Comparison of ENCODE assay signal across 9 mouse cellular contexts in genomic region chr9:107908410-107909158, GRCm38 (mm10). TPM values are rescaled to one million over a fixed set of nuclear protein-coding genes. Genes with fewer than 3 reads are reported as not detected.
DNase-seq lines count a peak whose midpoint lies in the region; ATAC-seq and TF ChIP-seq lines count a peak whose summit lies in the region.
"Had no signal": no experiment of that assay in that cellular context is flagged by ENCODE, and none has a peak within 500 bp of the region (broad histone marks: within the 10 kb centered on the region; RNA-seq: fewer than 3 reads in every experiment).

No protein-coding gene starts in this region.

- no peak overlapping the region for H3K9ac ChIP-seq in midbrain, postnatal 0 days (replicated peaks; ENCODE audit: low read length, poor library complexity, severe bottlenecking)
- H3K9ac ChIP-seq in heart, adult 2 months (ENCODE audit: low read depth, low read length) = peak overlapping the region; percentile 12
- H3K9ac ChIP-seq in liver, embryonic 13.5 days = peak overlapping the region; percentile 27; the same call in 1 of the 2 replicates
- H3K9ac ChIP-seq in stomach, embryonic 16.5 days (ENCODE audit: low read length) = peak overlapping the region; percentile 82

- intact Hi-C loops in heart, adult 2 months (cut with DNase I) = no loop called here

- H3K27ac ChIP-seq in midbrain, embryonic 10.5 days (replicated peaks) = 0 out of 2 replicates have a peak overlapping the region, but pooled peaks have one; percentile 53
- no peak overlapping the region for H3K27ac ChIP-seq in midbrain, postnatal 0 days (ENCODE audit: low read depth, low read length)
- peak overlapping the region; percentile 74 for H3K27ac ChIP-seq in heart, adult 2 months
- H3K27ac ChIP-seq in liver, embryonic 13.5 days = no peak overlapping the region
- H3K27ac ChIP-seq in stomach, embryonic 16.5 days (ENCODE audit: low read length) = peak overlapping the region; percentile 95
- H3K27ac ChIP-seq in thymus, adult 2 months (ENCODE audit: control insufficient read depth, insufficient read depth, low read length) = no peak overlapping the region

- H3K4me1 ChIP-seq in midbrain, embryonic 10.5 days = peaks cover 37% of the 10 kb centered on the region
- H3K4me1 ChIP-seq in midbrain, postnatal 0 days (ENCODE audit: insufficient read depth, low read length) = peaks cover 5% of the 10 kb centered on the region; the same call in 1 of the 2 replicates
- H3K4me1 ChIP-seq in heart, adult 2 months (ENCODE audit: control insufficient read depth, insufficient read depth, low read length) = peaks cover 4% of the 10 kb centered on the region
- peaks cover 45% of the 10 kb centered on the region for H3K4me1 ChIP-seq in liver, embryonic 13.5 days (replicated peaks)
- peaks cover 37% of the 10 kb centered on the region for H3K4me1 ChIP-seq in stomach, embryonic 16.5 days (ENCODE audit: control insufficient read depth, insufficient read depth, low read length)
- H3K4me1 ChIP-seq in thymus, adult 2 months (replicated peaks; ENCODE audit: control insufficient read depth, insufficient read depth, low read length) = peaks cover 10% of the 10 kb centered on the region

- 0 out of 2 replicates have a peak, but pooled peaks have one; percentile 21 for TF ChIP-seq EP300 in heart, adult 2 months (IDR thresholded peaks at IDR 0.05; ENCODE audit: insufficient read depth, low read depth, low read length)

- H3K79me2 ChIP-seq in heart, adult 2 months (replicated peaks; ENCODE audit: control insufficient read depth, insufficient read depth, low read length) = no peaks in the 10 kb centered on the region

- no peak for DNase-seq in midbrain, embryonic 10.5 days (ENCODE audit: low spot score)
- no peak for DNase-seq in midbrain, postnatal 0 days (ENCODE audit: low spot score)
- DNase-seq in heart, adult 2 months = peak; percentile 67 to 73
- no peak for DNase-seq in liver, embryonic 13.5 days
- DNase-seq in thymus, adult 2 months = no peak
- no peak for DNase-seq in right cerebral cortex, postnatal 36 days (ENCODE audit: low spot score in 2 of 2)
- no peak for DNase-seq in spleen, postnatal 4 days (ENCODE audit: low spot score in 2 of 2)

- 35% methylated on average over 18 of the region's 18 CpGs for WGBS in midbrain, embryonic 10.5 days
- 31% methylated on average over 18 of the region's 18 CpGs for WGBS in midbrain, postnatal 0 days
- WGBS in heart, adult 2 months = 36% methylated on average over 18 of the region's 18 CpGs
- 23% methylated on average over 18 of the region's 18 CpGs for WGBS in liver, embryonic 13.5 days (ENCODE audit: insufficient replicate concordance)
- WGBS in stomach, embryonic 16.5 days = 23% methylated on average over 18 of the region's 18 CpGs
- 81% methylated on average over 18 of the region's 18 CpGs for WGBS in thymus, adult 2 months

- H3K36me3 ChIP-seq in midbrain, embryonic 10.5 days = no peaks in the 10 kb centered on the region
- 0 out of 2 replicates have a peak, but pooled peaks cover under 1% of the 10 kb centered on the region for H3K36me3 ChIP-seq in midbrain, postnatal 0 days (ENCODE audit: insufficient read depth, low read length)
- H3K36me3 ChIP-seq in heart, adult 2 months (ENCODE audit: control insufficient read depth, insufficient read depth, low read length) = no peaks in the 10 kb centered on the region
- no peaks in the 10 kb centered on the region for H3K36me3 ChIP-seq in liver, embryonic 13.5 days
- H3K36me3 ChIP-seq in stomach, embryonic 16.5 days (ENCODE audit: control insufficient read depth, insufficient read depth, low read length) = peaks cover 4% of the 10 kb centered on the region; the same call in 1 of the 2 replicates
- H3K36me3 ChIP-seq in thymus, adult 2 months (ENCODE audit: control insufficient read depth, insufficient read depth, low read length) = no peaks in the 10 kb centered on the region

- TF ChIP-seq POLR2A in heart, adult 2 months (IDR thresholded peaks at IDR 0.05; ENCODE audit: insufficient read depth, low read depth, low read length) = peak; percentile 69; the same call in 1 of the 2 replicates
- TF ChIP-seq POLR2A in thymus, adult 2 months (IDR thresholded peaks at IDR 0.05; ENCODE audit: control insufficient read depth, extremely low read depth, insufficient read depth, low read length, poor library complexity) = no peak

- no peak for ATAC-seq in midbrain, postnatal 0 days (ENCODE audit: low FRiP score)
- no peak for ATAC-seq in liver, embryonic 13.5 days (ENCODE audit: low read depth)
- peak; percentile 63; the same call in 1 of the 2 replicates for ATAC-seq in stomach, embryonic 16.5 days (ENCODE audit: insufficient read depth, low FRiP score)

- no peak overlapping the region for H3K4me2 ChIP-seq in midbrain, postnatal 0 days (ENCODE audit: low read depth, low read length, poor library complexity, severe bottlenecking)
- peak overlapping the region; percentile 71 for H3K4me2 ChIP-seq in liver, embryonic 13.5 days
- peak overlapping the region; percentile 76 for H3K4me2 ChIP-seq in stomach, embryonic 16.5 days (ENCODE audit: low read depth, low read length)

- H3K4me3 ChIP-seq in midbrain, embryonic 10.5 days = no peak overlapping the region
- H3K4me3 ChIP-seq in midbrain, postnatal 0 days (ENCODE audit: low read depth, low read length) = no peak overlapping the region
- peak overlapping the region; percentile 16; the same call in 1 of the 2 replicates for H3K4me3 ChIP-seq in heart, adult 2 months
- peak overlapping the region; percentile 6; the same call in 1 of the 2 replicates for H3K4me3 ChIP-seq in liver, embryonic 13.5 days (replicated peaks)
- H3K4me3 ChIP-seq in stomach, embryonic 16.5 days (replicated peaks; ENCODE audit: low read length) = peak overlapping the region; percentile 60
- H3K4me3 ChIP-seq in thymus, adult 2 months (ENCODE audit: control insufficient read depth, insufficient read depth, low read length) = no peak overlapping the region

- no peaks in the 10 kb centered on the region for H3K9me3 ChIP-seq in midbrain, embryonic 10.5 days (replicated peaks)
- no peaks in the 10 kb centered on the region for H3K9me3 ChIP-seq in midbrain, postnatal 0 days (ENCODE audit: low read length)
- H3K9me3 ChIP-seq in liver, embryonic 13.5 days (replicated peaks) = no peaks in the 10 kb centered on the region
- no peaks in the 10 kb centered on the region for H3K9me3 ChIP-seq in stomach, embryonic 16.5 days (replicated peaks; ENCODE audit: control insufficient read depth, low read length)

- no peak for TF ChIP-seq CTCF in midbrain, postnatal 0 days (IDR thresholded peaks at IDR 0.05)
- no peak for TF ChIP-seq CTCF in heart, adult 2 months (IDR thresholded peaks at IDR 0.05)
- no peak for TF ChIP-seq CTCF in thymus, adult 2 months (IDR thresholded peaks at IDR 0.05; ENCODE audit: borderline replicate concordance, control insufficient read depth, extremely low read depth, insufficient read depth, low read length, poor library complexity)

- H3K27me3 ChIP-seq in midbrain, embryonic 10.5 days (ENCODE audit: low read depth, poor library complexity, severe bottlenecking) = peaks cover 37% of the 10 kb centered on the region
- no peaks in the 10 kb centered on the region for H3K27me3 ChIP-seq in midbrain, postnatal 0 days (ENCODE audit: insufficient read depth, low read length)
- H3K27me3 ChIP-seq in heart, adult 2 months (ENCODE audit: control insufficient read depth, insufficient read depth, low read length) = no peaks in the 10 kb centered on the region
- H3K27me3 ChIP-seq in liver, embryonic 13.5 days = peaks cover 18% of the 10 kb centered on the region
- H3K27me3 ChIP-seq in stomach, embryonic 16.5 days (ENCODE audit: control insufficient read depth, insufficient read depth, low read length) = no peaks in the 10 kb centered on the region
- H3K27me3 ChIP-seq in thymus, adult 2 months (ENCODE audit: control insufficient read depth, insufficient read depth, low read length) = no peaks in the 10 kb centered on the region

RNA-seq across cellular contexts. Expression of gene Mst1r, which starts 1.9 kb away (rescaled TPM):
- polyA plus RNA-seq in midbrain, embryonic 10.5 days (2016; fragmentation: Nextera tagmentation; extraction: Ambion mirVana) = 0.78 and 0.79 TPM in 2 replicates
- 1.2 and 1.8 TPM in 2 replicates for total RNA-seq in midbrain, postnatal 0 days (2014; rRNA removed)
- polyA plus RNA-seq in midbrain, postnatal 0 days (2015; fragmentation: Nextera tagmentation; extraction: Ambion mirVana) = 1.1 and 1.2 TPM in 2 replicates
- total RNA-seq in heart, adult 2 months (2021) = 1 to 10 TPM; 3.1 to 3.3 TPM
- 11.3 and 12.5 TPM in 2 replicates for polyA plus RNA-seq in heart, adult 2 months (2012; rRNA removed)
- 0.68 and 0.71 TPM in 2 replicates for polyA plus RNA-seq in liver, embryonic 13.5 days (2015; fragmentation: Nextera tagmentation; extraction: Ambion mirVana)
- polyA plus RNA-seq in stomach, embryonic 16.5 days (2015; fragmentation: Nextera tagmentation; extraction: Ambion mirVana) = 15.8 and 17.9 TPM in 2 replicates
- polyA plus RNA-seq in thymus, adult 2 months (2012; rRNA removed) = 8.5 and 13.0 TPM in 2 replicates

RNA-seq across cellular contexts. Expression of gene Actl11, which starts 19.7 kb away (rescaled TPM):
- not detected in 2 replicates for polyA plus RNA-seq in midbrain, embryonic 10.5 days (2016; fragmentation: Nextera tagmentation; extraction: Ambion mirVana)
- total RNA-seq in midbrain, postnatal 0 days (2014; rRNA removed) = 0.05 TPM in 1 of 2 replicates, not detected in the other
- polyA plus RNA-seq in midbrain, postnatal 0 days (2015; fragmentation: Nextera tagmentation; extraction: Ambion mirVana) = not detected in 2 replicates
- total RNA-seq in heart, adult 2 months (2021) = not detected
- 0.09 and 0.14 TPM in 2 replicates for polyA plus RNA-seq in heart, adult 2 months (2012; rRNA removed)
- polyA plus RNA-seq in liver, embryonic 13.5 days (2015; fragmentation: Nextera tagmentation; extraction: Ambion mirVana) = not detected in 2 replicates
- polyA plus RNA-seq in stomach, embryonic 16.5 days (2015; fragmentation: Nextera tagmentation; extraction: Ambion mirVana) = not detected in 2 replicates
- polyA plus RNA-seq in thymus, adult 2 months (2012; rRNA removed) = 0.11 TPM in 1 of 2 replicates, not detected in the other
- polyA plus RNA-seq: spleen, adult 2 months had no signal

RNA-seq across cellular contexts. Expression of gene Mon1a, which starts 20.6 kb away (rescaled TPM):
- polyA plus RNA-seq in midbrain, embryonic 10.5 days (2016; fragmentation: Nextera tagmentation; extraction: Ambion mirVana) = 11.6 and 15.3 TPM in 2 replicates
- total RNA-seq in midbrain, postnatal 0 days (2014; rRNA removed) = 23.9 and 24.9 TPM in 2 replicates
- 16.7 and 18.1 TPM in 2 replicates for polyA plus RNA-seq in midbrain, postnatal 0 days (2015; fragmentation: Nextera tagmentation; extraction: Ambion mirVana)
- total RNA-seq in heart, adult 2 months (2021) = 10 to 100 TPM; 11.0 to 11.2 TPM
- 15.1 and 16.0 TPM in 2 replicates for polyA plus RNA-seq in heart, adult 2 months (2012; rRNA removed)
- 5.6 and 5.8 TPM in 2 replicates for polyA plus RNA-seq in liver, embryonic 13.5 days (2015; fragmentation: Nextera tagmentation; extraction: Ambion mirVana)
- polyA plus RNA-seq in stomach, embryonic 16.5 days (2015; fragmentation: Nextera tagmentation; extraction: Ambion mirVana) = 23.2 and 26.7 TPM in 2 replicates
- polyA plus RNA-seq in thymus, adult 2 months (2012; rRNA removed) = 57.0 and 62.7 TPM in 2 replicates

RNA-seq across cellular contexts. Expression of gene Camkv, which starts 26.9 kb away (rescaled TPM):
- polyA plus RNA-seq in midbrain, embryonic 10.5 days (2016; fragmentation: Nextera tagmentation; extraction: Ambion mirVana) = 20.9 and 23.0 TPM in 2 replicates
- total RNA-seq in midbrain, postnatal 0 days (2014; rRNA removed) = 133 and 153 TPM in 2 replicates
- 136 and 149 TPM in 2 replicates for polyA plus RNA-seq in midbrain, postnatal 0 days (2015; fragmentation: Nextera tagmentation; extraction: Ambion mirVana)
- total RNA-seq in heart, adult 2 months (2021) = not detected
- 0.02 and 0.06 TPM in 2 replicates for polyA plus RNA-seq in heart, adult 2 months (2012; rRNA removed)
- polyA plus RNA-seq in liver, embryonic 13.5 days (2015; fragmentation: Nextera tagmentation; extraction: Ambion mirVana) = 0.13 and 0.28 TPM in 2 replicates
- 2.6 and 2.9 TPM in 2 replicates for polyA plus RNA-seq in stomach, embryonic 16.5 days (2015; fragmentation: Nextera tagmentation; extraction: Ambion mirVana)
- 18.7 and 21.0 TPM in 2 replicates for polyA plus RNA-seq in thymus, adult 2 months (2012; rRNA removed)

RNA-seq across cellular contexts. Expression of gene Rbm6, which starts 35.5 kb away (rescaled TPM):
- polyA plus RNA-seq in midbrain, embryonic 10.5 days (2016; fragmentation: Nextera tagmentation; extraction: Ambion mirVana) = 101 and 115 TPM in 2 replicates
- 81.3 and 87.9 TPM in 2 replicates for total RNA-seq in midbrain, postnatal 0 days (2014; rRNA removed)
- polyA plus RNA-seq in midbrain, postnatal 0 days (2015; fragmentation: Nextera tagmentation; extraction: Ambion mirVana) = 48.8 and 57.9 TPM in 2 replicates
- total RNA-seq in heart, adult 2 months (2021) = 10 to 100 TPM; 29.8 to 31.2 TPM
- polyA plus RNA-seq in heart, adult 2 months (2012; rRNA removed) = 8.3 and 18.1 TPM in 2 replicates
- polyA plus RNA-seq in liver, embryonic 13.5 days (2015; fragmentation: Nextera tagmentation; extraction: Ambion mirVana) = 30.4 and 36.2 TPM in 2 replicates
- polyA plus RNA-seq in stomach, embryonic 16.5 days (2015; fragmentation: Nextera tagmentation; extraction: Ambion mirVana) = 63.7 and 71.2 TPM in 2 replicates
- 29.0 and 32.1 TPM in 2 replicates for polyA plus RNA-seq in thymus, adult 2 months (2012; rRNA removed)

Comparison
In these comparisons a context has a peak if more than half of its experiments do, and no peak if none do; other contexts are left out.
1. H3K27ac ChIP-seq: peak in midbrain, embryonic 10.5 days (single experiment), heart, adult 2 months (single experiment) and stomach, embryonic 16.5 days (single experiment); none in midbrain, postnatal 0 days (single experiment), liver, embryonic 13.5 days (single experiment) and thymus, adult 2 months (single experiment).
2. DNase-seq: peak in heart, adult 2 months (2 of 2); none in midbrain, embryonic 10.5 days (single experiment), midbrain, postnatal 0 days (single experiment), liver, embryonic 13.5 days (single experiment), thymus, adult 2 months (single experiment), right cerebral cortex, postnatal 36 days (0 of 2) and spleen, postnatal 4 days (0 of 2).
3. H3K4me3 ChIP-seq: peak in heart, adult 2 months (single experiment), liver, embryonic 13.5 days (single experiment) and stomach, embryonic 16.5 days (single experiment); none in midbrain, embryonic 10.5 days (single experiment), midbrain, postnatal 0 days (single experiment) and thymus, adult 2 months (single experiment).